Mouse (Mus musculus) splenic B cell, adult 2 months (primary cell): ENCODE results near the gene Arfgap1.
A peak's percentile ranks its signal among the peaks of the same experiment; 100 is the strongest.

Experiments
- DNase-seq: peaks from one replicate; pipeline ENCODE4 v3.0.0-alpha.2; 2011; ENCODE audit warnings: low read depth, low spot score
- H3K27me3 ChIP-seq: 2 replicates; pipeline ENCODE4 v1.6.1; 2012; ENCODE audit warnings: mild to moderate bottlenecking, low read length, moderate library complexity, mixed read lengths; ENCODE audit not compliant: control insufficient read depth, poor library complexity, insufficient read depth, severe bottlenecking
- H3K36me3 ChIP-seq: 2 replicates; pipeline ENCODE4 v1.6.1; 2012; ENCODE audit warnings: mild to moderate bottlenecking, low read length, moderate library complexity, mixed read lengths; ENCODE audit not compliant: control insufficient read depth, poor library complexity, insufficient read depth, severe bottlenecking

Arfgap1 gene

DNA sequence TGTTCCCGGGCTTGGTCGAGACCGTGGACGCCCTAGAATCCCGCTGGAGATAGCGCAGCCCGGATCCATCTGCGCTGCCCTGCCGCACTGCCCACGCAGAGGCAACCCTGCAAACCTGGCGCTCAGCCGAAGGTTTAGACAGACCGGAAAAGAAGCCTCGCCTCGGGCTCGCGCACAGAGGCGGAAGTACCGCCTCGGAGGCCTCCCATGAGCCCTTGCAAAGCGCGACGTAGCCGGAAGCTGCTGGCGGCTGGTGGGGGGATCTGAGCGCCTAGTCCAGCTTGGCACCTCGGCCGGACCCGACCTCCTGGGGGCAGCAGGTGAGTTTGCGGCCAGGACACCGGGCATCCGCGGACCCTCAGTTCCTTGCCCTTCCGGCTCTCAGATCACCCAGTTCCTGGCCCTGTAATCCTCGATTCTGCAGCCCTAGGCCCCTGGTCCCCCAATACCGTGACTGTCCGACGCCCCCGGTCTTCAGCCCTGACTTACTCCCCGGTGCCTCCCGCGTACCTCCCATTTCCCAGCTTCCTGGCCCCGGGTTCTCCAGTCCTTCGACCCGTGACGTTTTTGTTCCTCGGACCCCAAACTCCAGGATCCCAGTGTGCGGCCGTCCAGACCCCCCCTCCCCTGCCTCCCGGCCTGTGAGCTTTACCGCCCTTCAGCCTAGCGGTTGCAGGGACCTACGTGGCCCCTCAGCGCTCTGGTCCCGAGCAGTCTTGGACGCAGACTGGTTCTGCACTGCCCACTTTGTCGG is at the start of gene Arfgap1:
Gene Arfgap1 (plus strand): TSS at position 216 of the 754 bp plus-strand sequence.
- peak; percentile 87 for DNase-seq
- Histone ChIP-seq H3K27me3 (no peaks in the 10 kb centered on the region), H3K36me3 (peaks cover 2% of the 10 kb centered on the region)

DNA sequence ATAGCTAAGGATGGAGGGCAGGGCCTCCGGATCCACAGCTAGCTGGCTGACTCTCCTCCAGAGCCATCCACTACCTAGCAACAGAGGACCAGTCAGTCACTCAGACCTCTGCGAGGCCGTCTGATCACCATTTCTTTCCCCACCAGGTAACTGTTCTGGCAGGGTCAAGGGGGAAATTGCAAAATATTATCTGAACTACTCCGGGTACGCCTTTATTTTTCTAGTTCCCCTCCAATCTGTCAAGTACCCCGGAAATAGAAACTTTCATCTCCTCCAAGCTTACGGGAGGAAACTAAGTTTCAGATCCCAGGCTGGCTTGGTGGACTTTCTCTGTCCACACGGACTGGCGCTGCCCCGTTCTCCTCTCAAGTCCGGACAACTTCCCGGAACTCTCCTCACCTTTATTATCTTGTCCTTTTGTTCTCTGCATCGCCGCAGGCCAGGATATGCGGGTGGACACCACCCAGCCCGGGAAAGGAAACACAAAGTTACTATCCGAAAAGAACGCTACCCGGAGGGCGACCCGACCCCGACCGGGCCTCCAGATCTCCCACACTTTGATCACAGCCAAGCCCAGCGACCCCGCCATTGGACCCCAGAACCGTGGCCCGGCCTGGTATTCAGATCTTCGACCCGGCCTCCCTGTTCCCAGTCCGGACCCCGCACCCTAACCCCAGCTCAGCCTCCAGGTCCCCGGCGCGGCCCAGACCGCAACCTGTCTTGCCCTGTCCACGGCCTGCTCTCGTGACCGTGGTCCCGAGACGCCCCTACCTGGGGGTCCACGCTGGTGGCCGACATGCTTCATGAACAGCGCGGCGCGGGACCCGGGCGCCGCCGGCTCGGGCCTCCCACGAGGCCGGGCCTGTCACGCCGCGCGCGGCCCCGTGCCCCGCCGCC is 46.9 kb upstream of the Arfgap1 start:
- DNase-seq: no peak
- Histone ChIP-seq H3K36me3 (peaks cover 5% of the 10 kb centered on the region; the same call in 1 of the 2 replicates), H3K27me3 (no peaks in the 10 kb centered on the region)

- Histone ChIP-seq H3K27me3 (no peaks in the 10 kb centered on the region), H3K36me3 (peaks cover 5% of the 10 kb centered on the region; the same call in 1 of the 2 replicates)
- peak; percentile 98 for DNase-seq
Observed at GRCm38 (mm10) chr2:180920810-180921400, 46.1 kb upstream of the Arfgap1 start, which contains the start of gene Ythdf1. Ythdf1 (minus strand) TSS chr2:180920949.

GRCm38 (mm10) chr2:180922739-180923138 is 44.3 kb upstream of the Arfgap1 start:
- Histone ChIP-seq H3K27me3 (no peaks in the 10 kb centered on the region), H3K36me3 (peaks cover 2% of the 10 kb centered on the region; the same call in 1 of the 2 replicates)
- no peak for DNase-seq

- H3K27me3 ChIP-seq: no peaks in the 10 kb centered on the region
- H3K36me3 ChIP-seq: no peaks in the 10 kb centered on the region
- peak; percentile 80 for DNase-seq
Observed at GRCm38 (mm10) chr2:180925176-180925575, 41.8 kb upstream of the Arfgap1 start.

DNA sequence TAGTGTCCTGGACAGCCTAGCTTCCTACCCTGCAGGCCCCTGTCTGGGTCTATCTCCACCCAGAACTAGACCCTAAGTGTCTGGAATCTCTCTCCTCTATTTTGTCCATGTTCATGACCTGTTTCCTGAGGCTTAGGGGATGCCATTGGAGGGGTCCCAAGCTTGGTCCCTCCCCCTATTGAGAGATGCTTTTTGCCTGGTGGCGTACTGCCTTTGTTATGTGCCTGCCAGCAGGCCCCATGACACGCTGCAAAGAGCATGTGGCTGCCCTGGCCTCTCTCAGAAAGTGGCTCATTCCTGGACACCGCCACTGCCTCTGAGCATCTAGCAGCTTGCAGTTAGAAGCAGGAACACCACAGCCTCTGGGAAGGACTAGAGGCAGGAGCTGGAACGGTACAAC is 38.3 kb upstream of the Arfgap1 start, which contains the start of gene Birc7:
Gene Birc7 (plus strand): TSS at position 301 of the 400 bp plus-strand sequence.
- no peak for DNase-seq
- no peaks in the 10 kb centered on the region for H3K27me3 ChIP-seq
- no peaks in the 10 kb centered on the region for H3K36me3 ChIP-seq

DNA sequence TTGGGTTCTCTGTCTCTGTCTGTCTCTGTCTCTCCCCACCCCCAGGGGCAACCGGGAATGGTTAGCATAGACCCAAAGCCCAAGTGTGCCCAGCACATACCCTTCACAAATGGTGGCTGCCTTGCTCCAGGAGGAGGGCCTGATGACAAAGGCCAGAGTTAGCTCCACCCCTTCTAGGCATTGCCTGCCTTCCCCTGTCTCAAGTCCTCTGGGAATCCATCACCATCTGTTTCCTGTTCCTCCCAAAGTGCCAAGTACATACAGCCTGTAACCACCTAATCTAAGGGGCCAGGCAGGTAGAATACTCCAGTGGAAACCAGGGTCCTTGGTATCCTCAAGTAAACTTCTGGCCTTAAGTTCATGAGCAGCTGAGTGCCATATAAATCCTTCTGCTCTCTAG is 34.6 kb upstream of the Arfgap1 start:
- H3K27me3 ChIP-seq: no peaks in the 10 kb centered on the region
- H3K36me3 ChIP-seq: no peaks in the 10 kb centered on the region
- DNase-seq: no peak

GRCm38 (mm10) chr2:180940187-180940586 is 26.8 kb upstream of the Arfgap1 start:
- no peak for DNase-seq
- Histone ChIP-seq H3K36me3 (no peaks in the 10 kb centered on the region), H3K27me3 (no peaks in the 10 kb centered on the region)

DNA sequence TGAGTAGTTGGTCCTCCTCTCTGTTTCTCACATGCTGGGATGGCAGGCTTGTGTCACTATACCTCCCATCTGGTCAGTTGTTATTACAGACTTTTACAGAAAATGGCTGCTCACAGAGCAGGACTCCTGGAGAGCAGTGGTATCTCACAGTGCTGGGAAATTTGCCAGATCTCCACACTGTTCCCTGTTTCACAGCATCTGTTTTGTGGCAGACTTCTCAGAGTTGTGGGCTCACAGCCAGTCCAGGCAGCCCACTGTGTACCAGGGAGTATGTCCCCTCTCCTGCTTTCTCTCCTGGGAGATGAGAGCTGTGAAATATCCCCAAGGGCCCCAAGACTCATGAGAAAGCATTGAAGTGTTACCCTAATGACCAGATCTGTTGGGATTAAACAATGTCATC is 25.2 kb upstream of the Arfgap1 start:
- DNase-seq: no peak
- Histone ChIP-seq H3K27me3 (no peaks in the 10 kb centered on the region), H3K36me3 (no peaks in the 10 kb centered on the region)

DNA sequence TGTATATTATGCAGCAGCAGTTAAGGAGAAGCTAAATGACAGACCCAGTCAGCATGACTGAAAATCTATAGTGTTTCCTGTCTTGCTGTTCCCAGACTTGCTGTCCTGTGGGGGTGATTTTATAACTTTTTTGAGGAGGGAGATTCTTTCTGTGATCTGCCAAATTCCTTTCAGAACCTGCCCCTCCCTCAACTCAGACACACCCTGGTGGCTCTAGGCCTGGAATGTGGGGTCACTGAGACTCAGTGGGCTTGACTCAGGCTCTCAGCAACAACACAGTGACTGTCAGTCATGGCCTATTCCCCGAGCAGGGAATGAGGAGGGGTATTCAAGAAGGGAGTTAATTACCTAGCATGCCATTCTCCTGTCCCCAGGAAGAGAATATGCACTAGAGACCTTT is 17.1 kb upstream of the Arfgap1 start:
- H3K27me3 ChIP-seq: no peaks in the 10 kb centered on the region
- no peak for DNase-seq
- H3K36me3 ChIP-seq: no peaks in the 10 kb centered on the region

- Histone ChIP-seq H3K27me3 (no peaks in the 10 kb centered on the region), H3K36me3 (no peaks in the 10 kb centered on the region)
- no peak for DNase-seq
Observed at GRCm38 (mm10) chr2:180952731-180953171, 14.3 kb upstream of the Arfgap1 start.

- no peaks in the 10 kb centered on the region for H3K36me3 ChIP-seq
- no peak for DNase-seq
- H3K27me3 ChIP-seq: no peaks in the 10 kb centered on the region
Observed at GRCm38 (mm10) chr2:180953638-180954037, 13.4 kb upstream of the Arfgap1 start.

DNA sequence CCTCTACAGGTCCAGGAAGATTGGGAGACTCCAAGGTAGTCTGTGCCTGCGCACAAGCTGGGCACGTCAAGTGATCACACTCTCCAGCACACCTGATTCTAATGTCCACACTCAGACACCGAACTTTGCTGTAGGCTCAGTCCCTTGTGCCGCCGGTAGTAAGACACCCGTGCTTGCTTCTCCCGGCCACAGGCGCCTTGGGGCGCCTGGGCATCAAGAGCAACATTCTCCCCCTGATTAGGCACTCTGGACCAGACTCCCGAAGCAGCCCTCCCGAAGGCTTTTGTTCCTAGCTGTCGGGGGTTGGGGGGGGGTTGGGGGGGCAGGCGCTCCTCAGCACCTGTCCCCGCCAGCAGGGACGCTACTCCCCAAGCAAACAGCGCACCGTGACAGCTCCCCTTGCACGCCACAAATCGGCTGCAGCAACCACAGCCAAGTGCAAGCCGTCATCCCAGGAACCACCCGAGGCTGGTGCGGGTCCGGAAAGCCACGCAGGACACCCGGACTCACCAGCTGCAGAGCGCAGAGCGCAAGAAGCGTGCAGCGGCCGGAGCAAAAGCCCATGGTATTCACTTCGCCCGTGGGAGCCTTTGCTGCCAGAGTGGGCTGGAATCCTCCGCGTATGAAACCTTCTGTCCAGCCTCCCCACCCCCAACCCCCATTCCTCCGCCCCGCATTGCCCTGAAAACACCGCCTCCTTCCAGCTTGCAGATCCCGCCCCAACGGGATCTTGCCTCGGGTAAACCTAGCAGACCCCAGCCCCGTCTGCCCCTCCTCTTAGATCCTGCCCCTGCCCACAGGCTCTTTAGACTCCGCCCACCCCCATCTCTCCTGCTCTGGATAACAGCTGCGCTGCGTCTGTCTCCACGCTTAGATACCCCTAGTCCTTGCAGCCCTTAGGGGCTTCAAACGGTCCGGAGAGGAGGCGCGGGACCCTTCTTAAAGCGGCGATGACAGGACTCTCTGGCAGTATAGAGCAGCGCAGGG is 12.7 kb upstream of the Arfgap1 start, which contains the start of gene Nkain4:
Gene Nkain4 (minus strand): TSS at position 639 of the 987 bp plus-strand sequence.
- peak; percentile 19 for DNase-seq
- Histone ChIP-seq H3K36me3 (no peaks in the 10 kb centered on the region), H3K27me3 (no peaks in the 10 kb centered on the region)

GRCm38 (mm10) chr2:180959605-180960004 is 7.4 kb upstream of the Arfgap1 start:
- Histone ChIP-seq H3K27me3 (no peaks in the 10 kb centered on the region), H3K36me3 (no peaks in the 10 kb centered on the region)
- DNase-seq: no peak
